Mouse (Mus musculus) heart, postnatal 0 days (tissue): Measurements from ENCODE around the gene Smim4. TPM values are rescaled to one million over a fixed set of nuclear protein-coding genes. Genes with fewer than 3 reads are reported as not detected.

Source experiments
- ATAC-seq: fragments of 200-750 bp; cut with Nextera tagmentation; 2 replicates; pipeline ENCODE4 v1.8.0; 2017; ENCODE audit warnings: low read depth, moderate number of reproducible peaks, moderate library complexity; ENCODE audit not compliant: insufficient read depth
- DNase-seq: peaks from one replicate; pipeline ENCODE4 v3.0.0-alpha.2; 2016; ENCODE audit warnings: low spot score
- H3K27ac ChIP-seq: fragments of 300-500 bp; sonication (generic); 2 replicates; pipeline ENCODE4 v1.5.1; 2014; ENCODE audit warnings: low read depth, mild to moderate bottlenecking
- H3K27me3 ChIP-seq: fragments of 300-500 bp; sonication (generic); 2 replicates; pipeline ENCODE4 v1.6.1; 2014; ENCODE audit warnings: low read length, mixed read lengths; ENCODE audit not compliant: control insufficient read depth, insufficient read depth
- H3K36me3 ChIP-seq: fragments of 300-500 bp; sonication (generic); replicated peaks from 2 replicates; pipeline ENCODE4 v1.6.1; 2014; ENCODE audit warnings: low read length, mixed read lengths; ENCODE audit not compliant: control insufficient read depth, insufficient read depth
- H3K4me1 ChIP-seq: fragments of 300-500 bp; sonication (generic); 2 replicates; pipeline ENCODE4 v1.6.1; 2014; ENCODE audit warnings: antibody characterized with exemption; ENCODE audit not compliant: control insufficient read depth, insufficient read depth
- H3K4me2 ChIP-seq: fragments of 300-500 bp; sonication (generic); 2 replicates; pipeline ENCODE4 v1.6.1; 2014; ENCODE audit warnings: low read depth, mild to moderate bottlenecking, low read length, moderate library complexity
- H3K4me3 ChIP-seq: fragments of 300-500 bp; sonication (generic); 2 replicates; pipeline ENCODE4 v1.5.1; 2014; ENCODE audit warnings: low read depth, low read length
- H3K9ac ChIP-seq: fragments of 300-500 bp; sonication (generic); replicated peaks from 2 replicates; pipeline ENCODE4 v1.6.1; 2014; ENCODE audit warnings: low read depth, low read length, mixed read lengths
- H3K9me3 ChIP-seq: fragments of 300-500 bp; sonication (generic); replicated peaks from 2 replicates; pipeline ENCODE4 v1.6.1; 2016; ENCODE audit warnings: low read length; ENCODE audit not compliant: control insufficient read depth
- CTCF ChIP-seq: IDR thresholded peaks from 2 replicates; pipeline ENCODE4 v1.5.1; 2016; ENCODE audit warnings: antibody characterized with exemption, control low read depth, low read depth
- EP300 ChIP-seq: IDR thresholded peaks from 2 replicates; pipeline ENCODE4 v1.6.1; 2016; ENCODE audit warnings: antibody characterized with exemption, low read depth
- WGBS: fragments of 180-500 bp; shearing (Covaris S2); extraction: QIAGEN DNeasy Blood & Tissue Kit; methylation state at CpG from one replicate; pipeline ENCODE4 v1.1.7; 2014; 5-methylcytosine and 5-hydroxymethylcytosine counted together
- polyA plus RNA-seq: library from polyadenylated mRNA; unstranded; fragments of >200 nt; fragmentation: Nextera tagmentation; extraction: Ambion mirVana; gene quantifications from 2 replicates; pipeline ENCODE4 v1.2.1, GENCODE M21; 2015
- total RNA-seq: library from RNA; depleted of rRNA; stranded (reverse); fragments of >200 nt; gene quantifications from 2 replicates; pipeline ENCODE4 v1.2.3, GENCODE M21; 2014; ENCODE audit warnings: low replicate concordance

The Smim4 gene
- total and polyA plus RNA-seq, 2 experiments from 2014 or later = 12.7 to 207 TPM

DNA sequence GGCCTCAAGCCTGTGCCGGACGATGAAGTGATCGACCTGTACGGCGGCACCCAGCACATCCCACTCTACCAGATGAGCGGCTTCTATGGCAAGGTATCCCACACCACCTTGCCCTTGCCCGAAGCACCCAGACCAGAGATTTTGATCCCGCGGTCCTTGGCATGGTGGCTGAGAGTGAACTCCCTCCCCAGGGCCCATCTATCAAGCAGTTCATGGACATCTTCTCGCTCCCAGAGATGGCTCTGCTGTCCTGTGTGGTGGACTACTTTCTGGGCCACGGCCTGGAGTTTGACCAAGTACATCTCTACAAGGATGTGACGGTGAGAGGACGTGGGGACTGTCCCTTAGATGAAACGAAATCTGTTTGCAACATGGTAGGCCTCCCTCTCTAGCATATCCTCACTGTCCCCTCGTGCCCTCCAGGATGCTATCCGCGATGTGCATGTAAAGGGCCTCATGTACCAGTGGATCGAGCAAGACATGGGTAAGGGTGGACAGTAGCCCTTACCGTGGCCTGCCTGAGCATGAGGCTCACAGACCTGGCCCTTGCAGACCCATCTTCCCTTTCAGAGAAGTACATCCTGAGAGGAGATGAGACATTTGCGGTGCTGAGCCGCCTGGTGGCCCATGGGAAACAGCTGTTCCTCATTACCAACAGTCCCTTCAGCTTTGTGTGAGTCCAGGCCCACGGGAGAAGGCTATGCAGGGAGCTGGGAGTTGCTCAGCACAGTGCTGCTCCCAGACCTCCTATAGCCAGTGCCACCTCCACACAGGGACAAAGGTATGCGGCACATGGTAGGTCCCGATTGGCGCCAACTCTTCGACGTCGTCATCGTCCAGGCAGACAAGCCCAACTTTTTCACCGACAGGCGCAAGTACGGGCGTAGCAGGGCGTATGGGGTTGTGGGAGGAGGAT is 7.0 kb upstream of the Smim4 start:
- Histone ChIP-seq H3K27me3 (no peaks in the 10 kb centered on the region), H3K27ac (no peak overlapping the region), H3K36me3 (peaks cover 56% of the 10 kb centered on the region), H3K4me2 (no peak overlapping the region), H3K9me3 (no peaks in the 10 kb centered on the region), H3K4me1 (peaks cover 23% of the 10 kb centered on the region), H3K4me3 (no peak overlapping the region), H3K9ac (no peak overlapping the region)
- WGBS = 93% methylated on average over 34 of the region's 34 CpGs
- TF ChIP-seq CTCF (no peak), EP300 (no peak)
- ATAC-seq (no peak), DNase-seq (no peak)

DNA sequence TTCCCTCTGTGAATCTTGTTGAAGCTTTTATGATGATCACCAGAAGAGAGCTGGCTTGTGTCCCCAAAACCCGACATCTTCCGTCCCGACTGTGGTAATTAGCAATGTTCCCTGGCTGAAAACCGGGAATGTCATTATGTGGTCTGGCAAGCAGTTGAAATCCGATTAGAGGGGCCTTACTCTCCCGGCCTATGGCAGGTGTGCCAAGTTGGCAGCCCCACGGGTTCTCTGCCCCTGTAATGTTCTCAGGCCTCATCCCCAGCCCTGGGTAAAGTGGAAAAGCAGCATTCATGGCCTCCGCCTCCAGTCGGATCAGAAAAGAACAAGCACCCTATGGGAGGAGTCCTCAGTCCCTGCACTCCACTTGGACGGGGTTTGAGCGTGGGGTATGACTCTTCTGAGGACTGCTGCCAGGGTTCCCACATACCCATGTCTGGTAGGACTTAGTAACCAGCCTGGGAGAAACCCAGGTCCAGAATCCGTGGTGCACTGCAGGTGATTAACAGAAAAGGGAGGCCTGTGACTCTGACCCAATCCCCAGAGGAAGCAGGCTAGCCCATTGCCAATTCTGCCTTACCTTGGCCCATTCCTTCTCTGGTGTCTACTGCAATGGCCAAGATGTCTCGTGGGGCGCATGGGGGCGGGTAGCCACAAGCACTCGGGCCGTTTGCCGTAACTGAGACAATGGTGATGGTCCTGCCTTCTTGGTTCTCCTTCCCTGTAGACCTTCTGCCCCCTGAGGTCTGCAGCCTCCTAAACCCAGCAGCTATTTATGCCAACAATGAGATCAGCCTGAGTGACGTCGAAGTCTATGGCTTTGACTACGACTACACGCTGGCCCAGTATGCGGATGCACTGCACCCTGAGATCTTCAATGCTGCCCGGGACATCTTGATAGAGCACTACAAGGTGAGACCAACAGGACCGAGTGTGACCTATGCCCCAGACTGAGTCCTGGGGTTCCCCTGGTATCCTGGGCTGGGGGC is 5.6 kb upstream of the Smim4 start:
- 65% methylated on average over 25 of the region's 25 CpGs for WGBS
- Histone ChIP-seq H3K4me3 (no peak overlapping the region), H3K36me3 (peaks cover 42% of the 10 kb centered on the region)

DNA sequence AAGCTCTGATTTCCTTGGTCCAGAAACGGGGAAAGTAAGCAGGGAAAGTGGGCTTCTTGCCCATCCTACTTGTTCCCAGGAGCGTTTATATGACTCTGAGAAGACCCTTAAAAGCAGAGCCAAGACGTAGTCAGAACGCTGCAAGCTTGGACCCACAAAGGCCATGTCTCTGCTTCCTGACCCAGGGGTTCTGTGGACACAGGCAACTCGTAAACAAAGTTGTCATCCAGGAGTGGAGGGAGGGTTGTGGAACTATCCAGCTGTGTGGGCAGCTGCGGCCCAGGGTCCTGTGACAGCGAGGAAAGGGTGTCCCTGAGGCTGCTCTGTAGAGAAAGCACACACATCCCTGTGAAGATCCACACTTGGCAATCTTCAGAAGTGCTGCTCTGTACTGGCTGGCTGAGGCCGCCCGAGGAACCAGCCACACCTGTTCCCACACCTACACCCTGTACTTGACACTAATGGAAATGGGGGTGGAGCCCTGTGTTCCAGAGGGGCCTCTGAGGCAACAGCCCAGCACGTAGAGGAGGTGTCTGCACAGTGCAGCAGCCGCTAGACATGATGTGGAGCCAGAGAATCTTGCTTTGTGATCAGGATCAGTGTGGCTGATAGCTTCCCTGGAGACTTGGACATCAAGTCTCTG is 4.4 kb upstream of the Smim4 start:
- no peak overlapping the region for H3K4me3 ChIP-seq

More for the DNA sequence above, 5.6 kb upstream of the Smim4 start:
- H3K27ac ChIP-seq = peak overlapping the region; percentile 50; the same call in 1 of the 2 replicates
- DNase-seq (no peak), ATAC-seq (no peak)
- 0 out of 2 replicates have a peak overlapping the region, but pooled peaks have one; percentile 2 for H3K4me2 ChIP-seq
- TF ChIP-seq EP300 (no peak), CTCF (no peak)
- H3K27me3 ChIP-seq = no peaks in the 10 kb centered on the region
- H3K9ac ChIP-seq = 0 out of 2 replicates have a peak overlapping the region, but pooled peaks have one; percentile 26
- H3K9me3 ChIP-seq = no peaks in the 10 kb centered on the region
- peaks cover 33% of the 10 kb centered on the region for H3K4me1 ChIP-seq

DNA sequence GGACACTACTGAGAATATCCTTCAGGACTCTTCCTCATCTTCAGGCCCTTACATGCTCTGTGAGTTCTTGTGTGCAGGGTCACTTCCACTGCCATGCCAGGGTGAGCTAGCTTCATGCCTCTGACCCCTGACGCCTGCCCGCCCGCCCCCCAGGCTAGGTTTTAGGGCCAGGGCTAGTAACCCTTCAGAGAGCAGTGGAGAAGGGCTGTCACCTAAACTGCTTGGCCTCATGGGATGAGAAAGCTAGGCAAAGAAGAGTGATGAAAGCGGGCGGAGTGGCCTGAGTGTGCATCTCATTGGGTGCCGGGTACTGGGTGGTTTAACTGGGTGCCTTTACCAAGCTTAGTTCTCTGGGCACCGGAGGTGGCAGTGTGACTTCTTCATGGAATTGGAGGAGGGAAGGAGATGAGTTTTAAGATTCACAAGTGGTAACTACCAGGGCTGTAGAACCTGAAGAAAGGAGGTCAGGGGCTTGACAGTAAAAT is 3.8 kb upstream of the Smim4 start:
- TF ChIP-seq EP300 (no peak), CTCF (no peak)
- Histone ChIP-seq H3K4me3 (0 out of 2 replicates have a peak overlapping the region, but pooled peaks have one; percentile 61), H3K9ac (no peak overlapping the region), H3K9me3 (no peaks in the 10 kb centered on the region), H3K4me2 (peak overlapping the region; percentile 80; the same call in 1 of the 2 replicates), H3K27ac (no peak overlapping the region), H3K4me1 (peaks cover 39% of the 10 kb centered on the region), H3K36me3 (peaks cover 25% of the 10 kb centered on the region), H3K27me3 (no peaks in the 10 kb centered on the region)
- WGBS = 85% methylated on average over 7 of the region's 7 CpGs
- no peak for DNase-seq
- no peak for ATAC-seq

More for the DNA sequence above, 4.4 kb upstream of the Smim4 start:
- Histone ChIP-seq H3K27me3 (no peaks in the 10 kb centered on the region), H3K9ac (no peak overlapping the region), H3K4me2 (peak overlapping the region; percentile 2; the same call in 1 of the 2 replicates), H3K36me3 (peaks cover 30% of the 10 kb centered on the region), H3K4me1 (peaks cover 35% of the 10 kb centered on the region), H3K9me3 (no peaks in the 10 kb centered on the region), H3K27ac (peak overlapping the region; percentile 8; the same call in 1 of the 2 replicates)
- ATAC-seq (no peak), DNase-seq (no peak)
- WGBS = 57% methylated on average over 11 of the region's 11 CpGs
- no peak for TF ChIP-seq CTCF
- TF ChIP-seq EP300 = no peak
